Mouse (Mus musculus) monocyte, adult 5-6 weeks (primary cell): ENCODE measurements around the gene Ip6k1. TPM values are rescaled to one million over a fixed set of nuclear protein-coding genes. Genes with fewer than 3 reads are reported as not detected.
A peak's percentile ranks its signal among the peaks of the same experiment; 100 is the strongest.

Experiments
- ATAC-seq: fragments of 153-309, 156-312 bp; replicated peaks from 2 replicates; pipeline ENCODE4 v1.8.0; 2017; ENCODE audit warnings: mild to moderate bottlenecking; ENCODE audit not compliant: low TSS enrichment, insufficient number of reproducible peaks, severe bottlenecking, poor library complexity, low FRiP score
- total RNA-seq: library from RNA; stranded (forward); fragments of 200-1000, 200-491, 200-594 nt; gene quantifications from 3 replicates; pipeline ENCODE4 v1.2.3, GENCODE M21; 2017

Ip6k1 gene
- total RNA-seq, 1 experiment from 2014 or later: 47.0 TPM

GRCm38 (mm10) chr9:108052885-108053664 lies 50.8 kb downstream of the Ip6k1 start, which contains the start of gene Amigo3:
Gene Amigo3 (plus strand): TSS chr9:108053159.
- peak; percentile 83 for ATAC-seq

GRCm38 (mm10) chr9:108053665-108054225 lies 51.4 kb downstream of the Ip6k1 start:
- no peak for ATAC-seq

GRCm38 (mm10) chr9:108054331-108055040 lies 52.2 kb downstream of the Ip6k1 start:
- no peak for ATAC-seq

- ATAC-seq: no peak
Measured at GRCm38 (mm10) chr9:108055061-108055460, 52.8 kb downstream of the Ip6k1 start.

GRCm38 (mm10) chr9:108055661-108056237 lies 53.4 kb downstream of the Ip6k1 start:
- ATAC-seq: no peak

GRCm38 (mm10) chr9:108056361-108057261 lies 54.3 kb downstream of the Ip6k1 start:
- no peak for ATAC-seq

GRCm38 (mm10) chr9:108057262-108057562 lies 54.9 kb downstream of the Ip6k1 start:
- no peak for ATAC-seq

- no peak for ATAC-seq
Measured at GRCm38 (mm10) chr9:108058291-108058690, 56.0 kb downstream of the Ip6k1 start.

GRCm38 (mm10) chr9:108062142-108062541 lies 59.8 kb downstream of the Ip6k1 start:
- ATAC-seq: no peak

GRCm38 (mm10) chr9:108063361-108063760 lies 61.1 kb downstream of the Ip6k1 start:
- ATAC-seq: no peak

- ATAC-seq: no peak
Measured at GRCm38 (mm10) chr9:108065491-108066011, 63.2 kb downstream of the Ip6k1 start.

GRCm38 (mm10) chr9:108067199-108067598 lies 64.9 kb downstream of the Ip6k1 start:
- no peak for ATAC-seq

- peak; percentile 76 for ATAC-seq
Measured at GRCm38 (mm10) chr9:108067900-108068299, 65.6 kb downstream of the Ip6k1 start.

- no peak for ATAC-seq
Measured at GRCm38 (mm10) chr9:108069007-108069406, 66.7 kb downstream of the Ip6k1 start.

GRCm38 (mm10) chr9:108069529-108069928 lies 67.2 kb downstream of the Ip6k1 start:
- no peak for ATAC-seq

GRCm38 (mm10) chr9:108071801-108072200 lies 69.5 kb downstream of the Ip6k1 start:
- no peak for ATAC-seq

GRCm38 (mm10) chr9:108072481-108072924 lies 70.2 kb downstream of the Ip6k1 start:
- no peak for ATAC-seq
